Mouse (Mus musculus) R1 (cell line): ENCODE results near the gene Myo5a.
A peak's percentile ranks its signal among the peaks of the same experiment; 100 is the strongest.

Experiments used
- DNase-seq: peaks from one replicate; pipeline ENCODE4 v3.0.0-alpha.2; 2018; ENCODE audit warnings: low read depth, low spot score

Gene Myo5a

GRCm38 (mm10) chr9:75197297-75197696, 126.5 kb downstream of the Myo5a start:
- DNase-seq, result peak; percentile 35

GRCm38 (mm10) chr9:75201506-75201905, 130.7 kb downstream of the Myo5a start:
- no peak for DNase-seq

DNA sequence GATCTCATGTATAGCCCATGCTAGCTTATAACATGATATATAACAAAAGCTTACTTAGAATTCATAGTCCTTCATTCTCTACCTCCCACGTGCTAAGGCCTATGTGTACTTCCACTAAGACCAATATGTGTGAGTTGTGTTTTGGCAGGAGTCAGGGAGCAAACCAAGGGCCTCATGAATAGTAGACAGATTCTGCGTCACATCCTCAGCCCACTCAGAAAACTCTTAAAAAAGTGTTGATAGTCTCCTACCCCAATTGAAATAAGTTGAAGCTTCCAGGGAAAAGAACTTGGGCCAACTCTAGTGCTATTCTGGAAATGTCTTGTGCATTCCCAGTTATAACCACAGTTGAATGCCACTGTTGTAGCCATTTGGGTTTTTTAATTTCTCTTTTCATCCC, 131.2 kb downstream of the Myo5a start:
- no peak for DNase-seq

GRCm38 (mm10) chr9:75209246-75209645, 138.4 kb downstream of the Myo5a start:
- DNase-seq, result no peak

DNA sequence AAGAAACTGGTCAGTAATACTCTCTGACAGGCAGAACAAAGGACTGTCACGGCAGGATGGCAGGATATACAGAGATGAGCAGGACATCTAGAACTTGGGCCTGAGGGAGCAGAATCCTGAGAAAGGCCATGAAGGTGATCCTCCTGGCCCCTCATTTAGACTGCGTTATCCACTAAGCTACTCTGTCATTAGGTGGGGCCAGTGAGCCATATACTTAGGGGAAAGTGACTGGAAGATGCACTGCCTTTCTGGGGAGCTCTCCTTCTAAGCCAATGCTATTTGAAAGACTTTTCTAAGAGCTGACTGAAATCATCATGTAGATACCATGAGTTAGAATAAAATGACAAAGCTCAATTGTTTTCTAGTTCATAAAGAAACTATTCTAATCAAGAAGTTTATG, 139.5 kb downstream of the Myo5a start:
- no peak for DNase-seq

DNA sequence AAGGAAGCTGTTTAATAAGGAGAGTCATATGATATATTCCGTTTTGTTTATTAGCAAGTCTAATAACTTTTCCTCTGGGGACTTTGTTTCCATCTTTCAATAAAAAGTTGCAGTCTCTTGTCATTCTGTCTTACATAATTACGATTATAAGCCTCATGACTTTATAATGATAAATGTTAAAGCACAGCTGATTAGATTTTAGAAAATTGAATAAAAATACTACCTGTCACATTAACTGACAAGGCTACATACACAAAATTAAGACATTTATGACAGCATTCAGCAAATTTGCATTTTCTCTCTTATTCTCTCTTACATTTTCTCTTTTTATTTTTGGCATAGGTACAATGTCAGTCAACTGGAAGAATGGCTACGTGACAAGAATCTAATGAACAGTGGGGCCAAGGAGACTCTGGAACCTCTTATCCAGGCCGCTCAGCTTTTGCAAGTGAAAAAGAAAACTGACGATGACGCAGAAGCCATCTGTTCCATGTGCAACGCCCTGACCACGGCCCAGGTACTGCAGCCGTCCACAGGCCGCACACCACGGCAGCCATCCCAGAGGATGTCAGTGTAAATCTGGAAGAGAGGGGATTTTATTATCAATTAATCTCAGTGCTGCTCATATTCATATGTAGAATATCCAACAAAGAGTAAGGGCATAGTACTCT, 144.1 kb downstream of the Myo5a start:
- DNase-seq, result no peak

- DNase-seq, result no peak
Measured at GRCm38 (mm10) chr9:75219942-75220341, 149.1 kb downstream of the Myo5a start.

DNA sequence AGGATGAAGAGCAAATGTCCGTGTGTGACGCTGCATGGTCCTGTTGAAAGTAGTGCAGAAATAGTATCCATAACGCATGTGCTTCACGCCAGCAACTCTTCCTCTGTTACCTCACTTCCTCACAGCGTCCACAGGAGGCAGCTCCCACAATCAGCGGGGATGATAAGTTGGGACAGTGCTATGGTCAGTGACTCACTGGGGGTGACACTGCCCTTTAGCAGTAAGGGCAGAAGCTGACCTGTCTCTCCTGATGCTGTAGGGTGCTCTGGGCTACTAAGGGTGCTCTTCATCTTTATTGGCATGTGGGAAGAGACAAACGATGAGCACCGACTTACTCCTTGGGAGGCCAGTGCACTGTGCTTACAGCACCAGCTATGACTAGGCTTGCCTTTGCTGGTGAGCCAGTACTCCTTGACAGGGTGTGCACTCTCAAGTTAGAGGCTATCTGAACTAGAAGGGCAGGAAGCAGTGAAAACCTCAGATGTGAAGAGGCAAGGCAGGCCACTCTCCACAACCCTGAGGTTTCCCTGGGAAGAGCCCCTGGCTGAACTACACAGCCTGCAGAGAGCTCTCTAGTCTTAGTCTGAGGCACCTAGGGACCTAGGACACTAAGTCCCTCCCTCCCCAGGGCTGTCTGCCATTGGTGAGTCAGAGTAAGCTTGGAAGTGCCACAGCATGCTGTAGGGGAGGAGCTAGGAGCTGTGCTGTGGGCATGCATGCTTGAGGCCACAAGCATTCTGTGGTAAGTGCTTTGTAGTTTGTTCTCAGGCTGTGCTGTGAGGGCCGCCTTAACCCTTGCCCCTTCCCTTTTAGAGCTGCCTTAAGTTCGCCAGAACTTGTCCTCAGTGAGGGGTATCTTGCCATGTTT, 150.8 kb downstream of the Myo5a start:
- DNase-seq, result peak; percentile 77

DNA sequence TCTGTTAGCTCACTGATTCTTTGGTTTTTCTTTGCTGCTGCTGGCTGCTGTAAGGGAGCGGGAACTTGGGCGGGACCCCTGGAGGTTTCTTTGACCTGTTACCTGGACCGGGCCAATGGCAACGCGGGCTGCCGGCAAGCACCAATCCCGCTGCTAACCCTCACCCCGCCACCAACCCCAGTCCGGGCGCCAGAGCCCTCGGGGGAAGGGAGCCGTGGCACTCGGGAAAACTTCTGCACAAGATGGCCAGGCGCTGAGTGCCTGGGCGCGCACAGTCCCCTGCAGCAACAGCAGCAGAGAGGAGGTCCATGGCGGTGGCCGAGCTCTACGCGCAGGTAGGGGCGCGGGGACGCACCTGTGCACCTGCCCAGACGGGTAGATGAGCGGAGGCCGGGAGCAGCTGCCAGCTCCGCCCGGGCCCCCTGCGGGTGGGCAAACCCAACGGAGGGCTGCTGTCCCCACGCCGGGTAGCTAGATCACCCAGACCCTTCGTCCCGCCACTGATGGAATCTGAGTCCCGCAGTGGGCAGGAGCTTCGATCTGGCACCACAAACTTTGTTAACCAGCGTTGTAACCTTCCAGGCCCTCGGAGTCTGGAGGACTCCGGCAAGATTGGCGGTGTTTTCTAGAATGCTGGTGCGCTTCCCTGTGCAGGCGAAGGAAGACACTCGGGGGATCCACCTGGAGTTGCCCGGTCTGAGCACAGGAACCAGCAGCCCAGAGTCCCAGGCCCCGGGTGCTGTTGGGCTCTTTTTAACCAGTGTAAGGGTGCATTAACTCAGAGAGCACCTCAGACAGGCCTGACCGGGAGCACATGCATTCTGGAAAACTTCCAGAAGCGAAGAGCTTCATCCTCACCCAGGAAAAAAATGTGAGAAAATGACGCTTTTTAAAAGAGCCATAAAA, 161.3 kb downstream of the Myo5a start, which contains the start of gene Myo5c:
Gene Myo5c (plus strand): TSS at position 180 of the 906 bp plus-strand sequence.
- DNase-seq, result peak; percentile 92

DNA sequence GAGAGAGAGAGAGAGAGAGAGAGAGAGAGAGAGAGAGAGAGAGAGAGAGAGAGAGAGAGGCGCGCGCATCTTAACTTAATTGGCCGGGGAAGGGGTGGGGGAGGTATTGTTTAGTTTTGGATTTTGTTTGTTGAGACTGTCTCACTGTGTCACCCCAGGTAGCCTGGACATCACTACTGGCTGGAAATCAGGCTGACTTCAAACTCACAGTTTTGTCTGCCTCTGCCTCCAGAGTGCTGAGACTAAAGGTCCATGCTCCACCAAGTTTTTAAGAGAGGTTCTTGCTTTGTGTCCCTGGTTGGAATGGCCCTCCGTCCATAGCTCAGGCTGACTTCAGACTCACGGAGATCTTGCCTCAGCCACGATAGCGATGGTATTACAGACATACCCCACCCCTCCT, 162.0 kb downstream of the Myo5a start:
- DNase-seq, result no peak

DNA sequence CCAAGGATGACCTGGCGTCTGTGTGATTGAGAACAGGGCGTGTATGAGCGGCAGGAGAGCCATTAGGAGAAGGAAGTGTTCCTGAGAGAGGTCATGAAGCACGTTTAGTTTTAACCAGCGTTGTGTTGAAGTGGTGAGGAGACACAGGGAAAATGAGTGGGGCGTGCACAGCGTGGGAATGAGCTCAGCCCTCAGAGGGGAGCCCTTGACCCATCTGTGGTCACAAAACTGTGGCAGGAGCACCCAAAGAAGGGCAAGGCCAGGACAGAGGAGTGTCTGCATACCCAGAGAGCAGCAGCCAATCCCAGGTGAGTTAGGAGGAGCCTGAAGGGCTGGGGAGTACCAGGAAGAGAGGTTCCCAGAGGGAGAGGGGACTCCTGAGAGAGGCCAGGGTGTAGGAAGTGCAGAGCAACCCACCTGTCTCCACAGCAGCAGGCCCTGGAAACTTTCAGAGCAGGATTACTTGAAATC, 163.5 kb downstream of the Myo5a start:
- DNase-seq, result peak; percentile 59

DNA sequence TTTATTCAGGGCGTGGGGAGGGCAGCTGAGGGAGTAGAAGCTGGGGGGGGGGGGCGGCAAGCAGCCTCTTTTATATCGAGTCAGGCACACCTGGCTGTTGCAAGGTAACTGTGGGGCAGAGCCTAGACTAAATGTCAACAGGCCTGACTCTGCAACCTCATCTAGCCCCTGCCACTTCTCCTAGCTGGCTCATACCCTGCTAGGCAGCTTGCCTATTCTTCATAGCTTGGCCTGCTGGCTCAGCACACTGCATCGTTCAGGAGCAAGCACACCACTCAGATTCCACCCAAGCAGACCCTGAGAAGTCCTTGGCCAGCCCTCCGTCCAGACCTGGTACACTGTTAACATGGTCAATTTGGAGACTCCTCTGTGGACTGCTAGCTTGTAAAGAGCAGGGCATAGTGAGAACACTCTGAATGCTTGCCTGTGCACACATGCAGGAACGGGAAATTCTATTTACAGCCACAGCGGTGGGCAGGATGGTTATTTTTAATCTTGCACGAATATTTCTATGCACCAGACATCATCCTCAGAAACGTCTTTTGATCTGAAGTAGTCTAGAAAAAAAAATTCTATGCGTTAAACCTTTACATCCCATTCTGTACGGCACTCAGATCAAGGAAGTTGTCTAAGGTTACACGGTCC, 164.3 kb downstream of the Myo5a start:
- DNase-seq, result no peak

DNA sequence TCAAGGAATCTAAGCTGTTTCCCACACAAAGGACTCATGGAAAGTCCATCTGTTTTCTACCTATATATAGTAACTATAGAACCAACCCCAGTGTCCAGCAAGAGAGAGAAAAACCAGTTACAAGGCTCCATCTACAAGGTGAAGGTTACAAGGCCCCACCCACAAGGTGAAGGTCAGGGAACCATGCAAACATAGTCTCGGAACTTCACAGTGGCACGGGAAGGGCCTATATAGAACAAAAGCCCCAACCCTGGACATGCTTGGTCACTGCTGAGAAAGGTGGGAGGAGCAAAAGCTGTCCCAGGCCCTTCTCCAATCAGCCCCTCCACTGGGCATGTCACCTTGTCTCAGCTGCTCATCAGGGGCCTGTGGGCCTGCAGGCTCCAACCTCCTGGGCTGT, 164.9 kb downstream of the Myo5a start:
- peak; percentile 25 for DNase-seq

GRCm38 (mm10) chr9:75236416-75237308, 165.8 kb downstream of the Myo5a start:
- no peak for DNase-seq

- no peak for DNase-seq
Measured at GRCm38 (mm10) chr9:75238179-75238578, 167.4 kb downstream of the Myo5a start.

DNA sequence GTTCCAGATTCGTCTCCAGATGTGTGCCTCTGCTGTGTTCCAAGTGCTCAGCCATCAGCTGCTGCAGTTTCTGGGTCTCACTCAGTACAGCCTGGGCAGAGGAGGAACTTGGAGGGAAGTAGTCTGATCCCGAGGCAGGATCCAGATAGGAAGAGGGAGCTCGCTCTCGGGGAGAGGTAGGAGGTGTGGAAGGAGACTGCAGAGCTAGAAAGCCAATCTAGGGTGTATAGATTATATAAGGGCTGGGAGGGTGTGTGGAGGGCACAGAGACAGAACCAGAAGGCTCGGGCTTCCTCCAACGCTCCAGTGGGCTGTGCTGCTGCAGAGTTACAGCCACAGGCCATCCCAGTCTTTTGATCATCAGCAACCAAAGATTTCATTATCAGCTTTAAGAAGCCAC, 172.2 kb downstream of the Myo5a start:
- no peak for DNase-seq

- DNase-seq, result no peak
Measured at GRCm38 (mm10) chr9:75243730-75244406, 173.1 kb downstream of the Myo5a start.

GRCm38 (mm10) chr9:75244527-75244926, 173.7 kb downstream of the Myo5a start:
- peak; percentile 53 for DNase-seq

- DNase-seq, result no peak
Measured at GRCm38 (mm10) chr9:75246080-75246930, 175.5 kb downstream of the Myo5a start.
